Mouse (Mus musculus) kidney, embryonic 14.5 days (tissue): Measurements from ENCODE around the gene 9930104L06Rik. TPM values are rescaled to one million over a fixed set of nuclear protein-coding genes. Genes with fewer than 3 reads are reported as not detected.

Source experiments
- ATAC-seq: fragments of 200-750 bp; cut with Nextera tagmentation; 2 replicates; pipeline ENCODE4 v1.8.0; 2017; ENCODE audit warnings: moderate number of reproducible peaks, mild to moderate bottlenecking, moderate TSS enrichment, moderate library complexity; ENCODE audit not compliant: low FRiP score, low TSS enrichment
- H3K27ac ChIP-seq: fragments of 300-500 bp; sonication (generic); 2 replicates; pipeline ENCODE4 v1.5.1; 2014; ENCODE audit warnings: low read depth, mild to moderate bottlenecking, low read length, moderate library complexity, mixed read lengths
- H3K27me3 ChIP-seq: fragments of 300-500 bp; sonication (generic); 2 replicates; pipeline ENCODE4 v1.6.1; 2014; ENCODE audit warnings: mild to moderate bottlenecking, low read length; ENCODE audit not compliant: control insufficient read depth, insufficient read depth
- H3K36me3 ChIP-seq: fragments of 300-500 bp; sonication (generic); 2 replicates; pipeline ENCODE4 v1.6.1; 2014; ENCODE audit warnings: low read length, mixed read lengths; ENCODE audit not compliant: control insufficient read depth, insufficient read depth
- H3K4me1 ChIP-seq: fragments of 300-500 bp; sonication (generic); 2 replicates; pipeline ENCODE4 v1.6.1; 2014; ENCODE audit warnings: low read length, mixed read lengths; ENCODE audit not compliant: control insufficient read depth, insufficient read depth
- H3K4me2 ChIP-seq: fragments of 300-500 bp; sonication (generic); replicated peaks from 2 replicates; pipeline ENCODE4 v1.6.1; 2014; ENCODE audit warnings: low read depth, mild to moderate bottlenecking, low read length
- H3K4me3 ChIP-seq: fragments of 300-500 bp; sonication (generic); 2 replicates; pipeline ENCODE4 v1.5.1; 2014; ENCODE audit warnings: mild to moderate bottlenecking, low read length
- H3K9ac ChIP-seq: fragments of 300-500 bp; sonication (generic); 2 replicates; pipeline ENCODE4 v1.6.1; 2014; ENCODE audit warnings: low read depth, mild to moderate bottlenecking, low read length, moderate library complexity
- H3K9me3 ChIP-seq: fragments of 300-500 bp; sonication (generic); 2 replicates; pipeline ENCODE4 v1.6.1; 2016; ENCODE audit warnings: low read length; ENCODE audit not compliant: control insufficient read depth
- WGBS: fragments of 180-500 bp; shearing (Covaris S2); extraction: QIAGEN DNeasy Blood & Tissue Kit; methylation state at CpG from one replicate; pipeline ENCODE4 v1.1.7; 2014; 5-methylcytosine and 5-hydroxymethylcytosine counted together
- polyA plus RNA-seq: library from polyadenylated mRNA; unstranded; fragments of >200 nt; fragmentation: Nextera tagmentation; extraction: Ambion mirVana; gene quantifications from 2 replicates; pipeline ENCODE4 v1.2.1, GENCODE M21; 2014

The 9930104L06Rik gene
- polyA plus RNA-seq, 1 experiment from 2014 or later = 4.8 TPM

DNA sequence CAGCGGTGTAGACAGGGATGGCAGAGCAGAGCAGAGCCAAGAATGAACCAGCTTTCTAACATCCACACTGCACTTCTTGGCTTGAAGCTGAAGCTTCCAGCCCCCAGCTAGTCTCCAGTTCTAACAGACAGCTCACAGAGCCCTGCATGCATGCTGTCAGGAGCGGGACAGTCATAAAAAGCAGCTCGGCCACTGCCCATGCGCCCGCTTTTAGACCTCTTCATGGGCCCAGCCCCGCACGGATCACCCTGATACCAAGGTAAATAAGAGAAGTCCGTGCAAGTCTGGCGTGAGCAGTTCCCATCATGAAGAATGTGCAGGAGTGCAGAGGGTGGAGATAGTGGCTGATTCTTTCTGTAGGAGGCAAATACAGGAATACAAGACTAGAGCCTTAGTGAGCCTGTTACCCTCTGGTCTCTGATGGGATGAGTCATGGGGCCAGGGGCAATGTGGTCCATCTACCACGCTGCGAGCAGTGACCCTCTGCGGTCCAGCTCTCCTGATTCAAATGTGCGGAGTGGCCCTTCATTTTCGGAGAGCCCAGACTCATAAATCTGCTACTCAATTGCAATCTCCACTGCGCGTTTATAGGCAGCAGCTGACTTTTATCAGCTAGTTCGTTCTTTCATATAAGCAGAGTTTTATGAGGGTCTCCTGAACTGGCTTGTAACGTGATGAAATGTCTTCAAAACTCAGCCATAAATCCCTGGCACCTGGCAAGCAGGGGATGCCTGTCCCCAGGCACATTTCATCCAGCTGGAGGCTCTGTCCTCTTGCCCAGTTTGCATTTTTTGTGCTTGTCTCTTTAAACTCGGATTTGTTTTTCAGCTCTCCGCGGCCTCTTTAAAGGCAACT, 13.6 kb downstream of the 9930104L06Rik start:
- Histone ChIP-seq H3K4me1 (peaks cover 21% of the 10 kb centered on the region), H3K27me3 (peaks cover 6% of the 10 kb centered on the region), H3K4me3 (no peak overlapping the region), H3K9ac (no peak overlapping the region), H3K4me2 (no peak overlapping the region; the same call in 1 of the 2 replicates), H3K9me3 (no peaks in the 10 kb centered on the region), H3K36me3 (no peaks in the 10 kb centered on the region), H3K27ac (no peak overlapping the region; the same call in 1 of the 2 replicates)
- WGBS = 24% methylated on average over 21 of the region's 21 CpGs
- ATAC-seq = peak; percentile 65

DNA sequence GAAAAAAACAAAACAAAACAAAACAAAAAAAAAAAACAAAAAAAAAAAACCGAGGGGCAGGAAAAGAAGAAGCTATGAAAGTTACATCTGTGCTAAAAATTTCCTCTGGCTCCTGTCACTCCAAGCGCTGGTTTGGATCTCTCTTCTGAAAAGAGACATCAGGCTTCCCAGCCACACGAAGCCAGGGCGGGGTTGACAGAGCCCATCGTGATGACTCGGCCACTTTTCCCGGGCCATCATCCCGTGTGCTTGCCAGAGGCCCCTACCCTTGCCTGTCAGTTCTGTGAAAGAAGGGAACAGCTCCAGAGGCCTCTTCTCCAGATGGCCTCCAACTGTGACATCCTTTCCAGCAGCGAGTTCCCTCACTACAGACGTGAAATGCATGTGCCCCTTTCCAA, 14.2 kb downstream of the 9930104L06Rik start:
- Histone ChIP-seq H3K27ac (peak overlapping the region; percentile 12; the same call in 1 of the 2 replicates), H3K4me2 (no peak overlapping the region), H3K27me3 (peaks cover 6% of the 10 kb centered on the region), H3K36me3 (no peaks in the 10 kb centered on the region), H3K9ac (no peak overlapping the region), H3K4me3 (no peak overlapping the region), H3K4me1 (peaks cover 21% of the 10 kb centered on the region), H3K9me3 (no peaks in the 10 kb centered on the region)
- WGBS = 25% methylated on average over 10 of the region's 10 CpGs
- no peak for ATAC-seq

GRCm38 (mm10) chr4:124953546-124953945, 16.7 kb downstream of the 9930104L06Rik start:
- Histone ChIP-seq H3K27me3 (peaks cover 6% of the 10 kb centered on the region), H3K4me2 (no peak overlapping the region), H3K27ac (no peak overlapping the region), H3K9ac (no peak overlapping the region), H3K4me1 (peaks cover 22% of the 10 kb centered on the region), H3K36me3 (no peaks in the 10 kb centered on the region), H3K4me3 (no peak overlapping the region), H3K9me3 (no peaks in the 10 kb centered on the region)
- ATAC-seq = no peak
- 54% methylated on average over 4 of the region's 4 CpGs for WGBS

DNA sequence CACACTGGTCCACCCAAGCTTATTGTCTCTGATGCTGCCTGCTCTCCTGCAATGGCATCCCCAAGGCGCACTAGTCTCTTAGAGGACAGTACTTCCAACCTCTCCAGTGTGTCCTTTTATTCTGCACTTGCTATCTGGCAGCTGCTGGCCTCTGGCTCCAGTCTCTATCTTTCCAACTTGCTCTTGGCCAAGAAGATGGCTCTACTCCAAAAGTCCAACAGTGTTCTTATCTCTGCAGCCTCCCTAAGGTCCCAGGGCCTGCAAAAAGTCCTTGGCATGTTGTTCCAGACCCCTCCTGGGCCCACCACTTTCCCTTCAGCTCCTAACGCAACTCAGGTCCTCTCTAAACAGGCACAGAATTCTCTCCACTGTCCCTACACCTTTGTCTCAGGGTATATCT, 20.4 kb downstream of the 9930104L06Rik start:
- no peaks in the 10 kb centered on the region for H3K9me3 ChIP-seq
- no peak overlapping the region for H3K27ac ChIP-seq
- no peak overlapping the region for H3K9ac ChIP-seq
- H3K4me3 ChIP-seq = no peak overlapping the region
- H3K36me3 ChIP-seq = no peaks in the 10 kb centered on the region
- 90% methylated on average over 2 of the region's 2 CpGs for WGBS
- H3K27me3 ChIP-seq = peaks cover 6% of the 10 kb centered on the region
- H3K4me1 ChIP-seq = peaks cover 11% of the 10 kb centered on the region
- no peak for ATAC-seq
- H3K4me2 ChIP-seq = no peak overlapping the region

DNA sequence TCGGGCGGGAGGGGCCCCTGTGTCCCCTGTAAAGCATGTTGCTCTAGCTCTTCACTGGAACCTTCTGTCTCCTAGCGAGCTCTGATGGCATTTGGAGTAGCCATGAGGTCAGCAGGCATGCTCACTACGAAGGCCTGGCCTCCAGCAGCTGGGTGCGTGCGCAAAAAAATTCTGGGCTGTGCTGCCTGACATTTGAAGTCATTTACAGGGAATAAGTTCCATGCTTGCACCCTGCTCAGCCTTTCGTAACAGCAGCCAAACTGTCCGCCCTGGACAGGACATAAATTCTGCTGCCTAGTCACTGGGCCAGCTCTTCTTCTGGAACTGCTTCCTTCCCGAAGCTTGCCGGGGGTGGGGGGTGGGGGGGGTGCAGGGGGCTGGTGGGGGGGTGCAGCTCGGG, 22.2 kb downstream of the 9930104L06Rik start:
- Histone ChIP-seq H3K4me2 (no peak overlapping the region), H3K27me3 (peaks cover 3% of the 10 kb centered on the region; the same call in 1 of the 2 replicates), H3K9me3 (no peaks in the 10 kb centered on the region), H3K36me3 (no peaks in the 10 kb centered on the region), H3K27ac (0 out of 2 replicates have a peak overlapping the region, but pooled peaks have one; percentile 43), H3K9ac (no peak overlapping the region), H3K4me3 (no peak overlapping the region), H3K4me1 (peaks cover 11% of the 10 kb centered on the region)
- peak; percentile 58 for ATAC-seq
- WGBS = 20% methylated on average over 11 of the region's 11 CpGs

DNA sequence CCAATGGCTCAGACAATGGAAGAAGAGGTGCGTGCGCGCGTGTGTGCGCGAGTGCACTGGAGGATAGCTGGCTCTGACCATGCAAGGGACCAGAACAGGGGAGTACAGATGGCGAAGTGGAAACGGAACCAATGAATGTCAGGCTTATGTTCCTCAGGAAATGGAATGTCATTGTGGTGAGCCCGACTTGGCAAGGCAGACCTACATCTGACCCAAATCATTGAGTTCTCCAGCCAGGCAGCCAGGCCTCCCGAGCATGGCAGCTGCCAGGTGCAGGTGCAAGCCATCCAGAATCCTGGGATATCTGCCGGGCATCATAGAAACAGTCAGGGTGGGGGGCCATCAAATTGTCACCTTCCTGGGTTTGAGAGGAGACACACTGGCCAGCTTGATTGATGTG, 24.1 kb downstream of the 9930104L06Rik start:
- H3K4me3 ChIP-seq = no peak overlapping the region
- no peak overlapping the region for H3K9ac ChIP-seq
- ATAC-seq = no peak
- peaks cover 15% of the 10 kb centered on the region for H3K4me1 ChIP-seq
- H3K9me3 ChIP-seq = no peaks in the 10 kb centered on the region
- no peaks in the 10 kb centered on the region for H3K36me3 ChIP-seq
- H3K4me2 ChIP-seq = no peak overlapping the region
- 87% methylated on average over 11 of the region's 11 CpGs for WGBS
- no peaks in the 10 kb centered on the region for H3K27me3 ChIP-seq
- H3K27ac ChIP-seq = no peak overlapping the region

DNA sequence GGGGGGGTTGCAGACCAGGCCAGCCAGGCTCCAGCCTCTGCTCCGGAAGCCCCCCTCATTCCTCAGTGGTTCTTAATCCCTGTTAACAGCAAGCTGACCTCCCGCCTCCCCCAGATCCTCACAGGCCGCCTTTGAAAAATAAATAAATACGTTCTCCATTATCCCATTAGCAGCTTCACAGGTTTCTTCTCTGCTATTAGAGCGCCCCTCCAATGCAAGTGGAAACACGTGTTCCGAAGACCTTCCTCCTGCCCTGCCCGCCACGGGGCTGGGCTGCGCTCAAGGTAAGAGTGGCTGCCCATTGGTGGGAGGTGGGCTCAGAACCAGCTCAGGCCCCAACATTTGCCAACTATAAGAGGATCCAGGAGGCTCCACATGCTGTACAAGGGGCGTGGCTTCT, 25.7 kb downstream of the 9930104L06Rik start:
- WGBS = 48% methylated on average over 11 of the region's 11 CpGs
- H3K9me3 ChIP-seq = no peaks in the 10 kb centered on the region
- no peak overlapping the region for H3K9ac ChIP-seq
- no peaks in the 10 kb centered on the region for H3K36me3 ChIP-seq
- no peak overlapping the region for H3K4me2 ChIP-seq
- no peak overlapping the region for H3K27ac ChIP-seq
- H3K4me3 ChIP-seq = no peak overlapping the region
- no peak for ATAC-seq
- H3K4me1 ChIP-seq = peaks cover 15% of the 10 kb centered on the region
- H3K27me3 ChIP-seq = no peaks in the 10 kb centered on the region

DNA sequence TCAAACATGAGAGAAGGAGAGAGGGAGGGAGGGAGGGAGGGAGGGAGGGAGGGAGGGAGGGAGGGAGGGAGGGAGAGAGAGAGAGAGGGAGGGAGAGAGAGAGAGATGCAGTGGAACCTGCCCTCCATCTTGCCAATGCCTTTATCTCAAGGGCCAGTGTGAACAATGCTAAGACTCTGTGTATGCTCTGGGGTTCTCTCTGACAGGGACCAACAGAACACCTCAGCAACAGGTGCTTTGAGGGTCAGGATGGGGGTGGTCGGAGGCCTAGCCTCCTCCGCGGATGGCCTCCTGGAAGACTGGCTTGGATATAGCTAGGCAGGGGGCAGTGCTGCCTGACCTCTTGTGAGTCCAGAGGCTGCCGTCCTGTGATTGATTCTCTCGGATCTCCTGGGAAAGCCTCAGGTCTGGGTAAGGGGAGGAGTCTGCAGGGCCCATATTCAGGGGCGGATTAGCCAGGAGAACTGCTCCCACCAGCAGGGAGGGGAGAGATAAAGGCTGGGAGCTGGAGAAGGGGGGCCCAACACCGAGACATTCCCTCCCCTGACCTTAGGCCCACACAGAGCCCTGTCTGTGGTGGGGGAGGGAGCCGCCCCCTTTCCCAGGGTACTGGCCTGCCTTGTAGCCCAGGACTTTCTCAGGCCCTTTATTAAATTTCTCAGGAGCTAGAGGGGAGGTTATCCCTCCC, 28.2 kb downstream of the 9930104L06Rik start:
- no peaks in the 10 kb centered on the region for H3K9me3 ChIP-seq
- no peaks in the 10 kb centered on the region; the same call in 1 of the 2 replicates for H3K27me3 ChIP-seq
- H3K27ac ChIP-seq = no peak overlapping the region
- ATAC-seq = peak; percentile 55
- no peak overlapping the region for H3K4me3 ChIP-seq
- no peaks in the 10 kb centered on the region for H3K36me3 ChIP-seq
- 13% methylated on average over 8 of the region's 8 CpGs for WGBS
- no peak overlapping the region for H3K4me2 ChIP-seq
- H3K4me1 ChIP-seq = peaks cover 5% of the 10 kb centered on the region
- H3K9ac ChIP-seq = 0 out of 2 replicates have a peak overlapping the region, but pooled peaks have one; percentile 7

DNA sequence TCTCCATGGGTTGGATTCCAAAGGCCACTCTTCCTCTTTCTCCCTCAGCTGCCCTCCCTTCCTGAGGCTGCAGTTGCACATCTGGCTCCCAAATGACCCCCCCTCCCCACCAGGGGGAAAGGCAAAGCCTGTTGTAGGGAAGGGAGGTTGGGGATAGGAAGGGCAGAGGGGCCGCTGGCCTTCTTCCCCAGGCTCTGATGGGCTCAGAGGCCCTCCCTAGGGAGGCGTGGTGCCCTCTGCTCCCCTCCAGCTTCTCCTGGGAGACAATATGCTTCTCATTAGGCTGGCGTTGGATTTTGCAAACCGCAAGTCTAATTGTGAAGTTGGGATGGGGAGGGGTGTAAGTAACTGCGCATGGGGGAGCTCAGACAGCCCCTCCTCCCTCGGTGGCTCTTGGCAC, 31.9 kb downstream of the 9930104L06Rik start:
- Histone ChIP-seq H3K9ac (no peak overlapping the region), H3K36me3 (no peaks in the 10 kb centered on the region), H3K27ac (no peak overlapping the region), H3K4me1 (peaks cover 5% of the 10 kb centered on the region), H3K4me2 (no peak overlapping the region), H3K27me3 (peaks cover 1% of the 10 kb centered on the region), H3K9me3 (no peaks in the 10 kb centered on the region), H3K4me3 (no peak overlapping the region)
- WGBS = 63% methylated on average over 6 of the region's 6 CpGs
- no peak for ATAC-seq
